Mouse (Mus musculus): ENCODE results near the gene Fbln2. TPM values are rescaled to one million over a fixed set of nuclear protein-coding genes. Genes with fewer than 3 reads are reported as not detected.

Gene Fbln2
- polyA plus RNA-seq, 1 experiment from 2014 or later: 32.1 TPM

DNA sequence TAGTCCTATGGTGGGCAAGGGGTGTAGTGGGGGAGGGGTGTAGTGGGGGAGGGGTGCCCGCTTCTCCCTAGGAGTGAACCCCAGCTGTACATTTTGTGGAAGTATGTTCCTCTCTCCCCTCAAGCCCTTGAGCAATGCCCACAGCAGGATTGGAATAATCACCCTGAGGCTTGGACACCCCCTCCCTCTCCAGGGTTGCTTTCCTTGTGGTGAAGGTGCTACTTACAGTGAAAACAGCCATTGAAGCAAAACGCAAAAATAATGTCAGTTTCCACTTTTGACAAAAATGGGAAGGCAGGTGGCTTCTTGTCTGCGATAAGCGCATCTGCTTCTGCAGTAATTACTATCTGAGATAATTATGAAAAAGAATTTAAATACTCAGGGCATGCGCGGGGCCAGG lies 75.4 kb downstream of the Fbln2 start:
- Histone ChIP-seq H3K4me1 (replicated peaks; ENCODE audit: control insufficient read depth, insufficient read depth) (no peaks in the 10 kb centered on the region), H3K9me3 (ENCODE audit: control insufficient read depth, low read length) (no peaks in the 10 kb centered on the region), H3K27ac (replicated peaks) (no peak overlapping the region), H3K27me3 (ENCODE audit: control insufficient read depth, insufficient read depth, low read length) (peaks cover 5% of the 10 kb centered on the region; the same call in 1 of the 2 replicates), H3K4me2 (replicated peaks; ENCODE audit: low read depth) (no peak overlapping the region), H3K4me3 (ENCODE audit: low read depth, low read length) (no peak overlapping the region), H3K36me3 (ENCODE audit: control insufficient read depth, insufficient read depth, low read length) (no peaks in the 10 kb centered on the region), H3K9ac (ENCODE audit: low read length) (no peak overlapping the region)
- DNase-seq (ENCODE audit: low spot score) (no peak), ATAC-seq (ENCODE audit: low FRiP score, low TSS enrichment) (no peak)
- 77% methylated on average over 6 of the region's 6 CpGs for WGBS
- no peak for TF ChIP-seq EP300 (optimal IDR thresholded peaks at IDR 0.05)
- TF ChIP-seq CTCF (IDR thresholded peaks at IDR 0.05; ENCODE audit: low read depth): no peak

DNA sequence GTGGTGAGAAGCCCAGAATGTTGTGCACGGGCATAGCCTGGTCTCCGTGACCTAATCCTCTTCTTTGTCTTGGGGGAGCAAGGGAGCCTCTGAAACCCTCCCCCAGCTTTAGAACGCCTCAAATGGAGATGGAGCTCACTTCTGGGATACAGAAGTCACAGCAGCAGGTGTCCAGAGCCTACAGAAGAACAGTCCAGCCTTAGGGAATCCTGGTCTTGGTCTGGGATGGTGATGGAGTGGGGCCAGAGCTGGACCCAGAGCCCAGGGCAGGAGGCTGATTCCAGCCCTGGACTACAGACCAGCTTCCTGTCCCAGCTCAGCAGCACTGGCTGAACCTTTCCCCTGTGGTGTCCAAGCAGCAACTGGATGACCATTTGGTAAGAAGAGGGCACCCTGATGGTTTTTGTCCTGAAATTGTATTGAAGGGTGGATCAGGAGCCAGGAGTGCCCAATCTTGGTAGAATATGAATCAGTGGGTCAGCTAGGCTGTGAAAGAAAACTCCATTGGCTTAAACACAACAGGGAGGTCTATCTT lies 76.1 kb downstream of the Fbln2 start:
- DNase-seq (ENCODE audit: low spot score) (no peak), ATAC-seq (ENCODE audit: low FRiP score, low TSS enrichment) (no peak)
- Histone ChIP-seq H3K4me1 (replicated peaks; ENCODE audit: control insufficient read depth, insufficient read depth) (no peaks in the 10 kb centered on the region), H3K4me3 (ENCODE audit: low read depth, low read length) (no peak overlapping the region), H3K27ac (replicated peaks) (no peak overlapping the region), H3K9ac (ENCODE audit: low read length) (no peak overlapping the region), H3K36me3 (ENCODE audit: control insufficient read depth, insufficient read depth, low read length) (no peaks in the 10 kb centered on the region), H3K4me2 (replicated peaks; ENCODE audit: low read depth) (no peak overlapping the region), H3K9me3 (ENCODE audit: control insufficient read depth, low read length) (no peaks in the 10 kb centered on the region), H3K27me3 (ENCODE audit: control insufficient read depth, insufficient read depth, low read length) (peaks cover 5% of the 10 kb centered on the region; the same call in 1 of the 2 replicates)
- 62% methylated on average over 3 of the region's 3 CpGs for WGBS
- TF ChIP-seq EP300 (optimal IDR thresholded peaks at IDR 0.05): no peak
- no peak for TF ChIP-seq CTCF (IDR thresholded peaks at IDR 0.05; ENCODE audit: low read depth)

DNA sequence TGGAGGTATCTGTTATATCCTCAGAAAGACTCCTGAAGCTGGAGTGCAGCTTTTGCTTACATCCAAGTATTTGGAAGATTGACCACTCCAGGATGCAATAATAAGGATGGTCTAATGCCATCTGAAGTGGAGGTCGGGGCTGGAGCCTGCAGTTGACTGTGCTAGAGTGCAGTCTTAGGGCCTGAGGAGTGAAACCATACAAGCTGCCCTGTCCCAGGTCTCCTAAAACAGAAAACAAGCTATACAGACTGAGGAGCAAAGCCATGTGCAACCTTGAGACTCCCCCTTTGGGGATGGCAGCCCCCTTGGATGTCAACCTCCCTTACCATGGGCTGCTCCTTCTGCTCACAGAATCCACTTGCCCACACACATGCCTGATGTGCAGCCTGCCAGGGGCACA lies 76.7 kb downstream of the Fbln2 start:
- WGBS: 37% methylated on average over 1 of the region's 1 CpGs
- no peaks in the 10 kb centered on the region for H3K36me3 ChIP-seq (ENCODE audit: control insufficient read depth, insufficient read depth, low read length)
- no peak overlapping the region for H3K4me3 ChIP-seq (ENCODE audit: low read depth, low read length)
- no peaks in the 10 kb centered on the region for H3K4me1 ChIP-seq (replicated peaks; ENCODE audit: control insufficient read depth, insufficient read depth)
- no peak for TF ChIP-seq CTCF (IDR thresholded peaks at IDR 0.05; ENCODE audit: low read depth)
- TF ChIP-seq EP300 (optimal IDR thresholded peaks at IDR 0.05): no peak
- DNase-seq (ENCODE audit: low spot score) (no peak), ATAC-seq (ENCODE audit: low FRiP score, low TSS enrichment) (no peak)
- H3K27me3 ChIP-seq (ENCODE audit: control insufficient read depth, insufficient read depth, low read length): peaks cover 5% of the 10 kb centered on the region; the same call in 1 of the 2 replicates
- no peaks in the 10 kb centered on the region for H3K9me3 ChIP-seq (ENCODE audit: control insufficient read depth, low read length)
- H3K9ac ChIP-seq (ENCODE audit: low read length): no peak overlapping the region
- H3K4me2 ChIP-seq (replicated peaks; ENCODE audit: low read depth): no peak overlapping the region
- no peak overlapping the region for H3K27ac ChIP-seq (replicated peaks)

DNA sequence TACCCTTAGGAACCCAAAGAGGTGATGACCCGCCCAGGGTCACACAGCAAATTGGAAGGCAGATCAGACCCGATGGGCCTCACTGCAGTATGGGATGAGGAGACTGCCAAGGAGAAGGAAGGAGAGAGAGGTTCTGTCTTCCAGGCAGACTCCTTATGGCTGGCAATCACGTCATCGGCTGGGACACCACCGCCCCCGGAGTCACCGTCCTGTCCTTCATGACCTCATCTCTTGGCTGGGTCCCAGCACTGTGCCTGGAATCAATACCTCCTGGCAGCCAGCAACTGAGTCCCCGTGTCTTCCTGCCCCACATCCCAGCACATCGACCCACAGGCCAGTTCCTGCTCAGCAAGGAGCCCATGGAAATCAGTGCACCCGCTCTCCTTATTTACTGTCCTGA lies 78.7 kb downstream of the Fbln2 start:
- no peak for DNase-seq (ENCODE audit: low spot score)
- 65% methylated on average over 10 of the region's 10 CpGs for WGBS
- no peak overlapping the region for H3K9ac ChIP-seq (ENCODE audit: low read length)
- H3K27ac ChIP-seq (replicated peaks): no peak overlapping the region
- no peaks in the 10 kb centered on the region for H3K36me3 ChIP-seq (ENCODE audit: control insufficient read depth, insufficient read depth, low read length)
- no peaks in the 10 kb centered on the region; the same call in 1 of the 2 replicates for H3K27me3 ChIP-seq (ENCODE audit: control insufficient read depth, insufficient read depth, low read length)
- no peaks in the 10 kb centered on the region for H3K9me3 ChIP-seq (ENCODE audit: control insufficient read depth, low read length)
- H3K4me1 ChIP-seq (replicated peaks; ENCODE audit: control insufficient read depth, insufficient read depth): no peaks in the 10 kb centered on the region
- TF ChIP-seq CTCF (IDR thresholded peaks at IDR 0.05; ENCODE audit: low read depth) (no peak), EP300 (optimal IDR thresholded peaks at IDR 0.05) (no peak)
- no peak overlapping the region for H3K4me2 ChIP-seq (replicated peaks; ENCODE audit: low read depth)
- no peak overlapping the region for H3K4me3 ChIP-seq (ENCODE audit: low read depth, low read length)
- ATAC-seq (ENCODE audit: low FRiP score, low TSS enrichment): no peak

DNA sequence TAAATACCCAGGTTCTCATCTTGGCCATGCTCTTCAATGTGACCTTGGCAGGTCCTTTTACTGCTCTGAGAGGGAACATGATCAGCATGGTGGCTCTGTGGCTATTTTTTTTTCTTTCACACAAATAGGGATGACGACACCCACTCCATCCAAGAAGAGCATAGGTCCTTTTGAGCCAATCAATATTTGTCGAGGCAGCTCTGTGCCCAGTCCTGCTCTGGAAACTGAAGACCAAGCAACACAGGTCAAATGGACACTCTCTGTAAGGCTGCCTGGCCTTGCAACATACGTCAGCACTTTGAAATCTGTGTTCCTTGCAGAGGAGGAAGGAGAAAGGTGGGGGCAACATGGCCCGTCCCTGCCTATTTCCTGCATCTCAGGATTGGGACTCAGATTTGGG lies 83.2 kb downstream of the Fbln2 start:
- Histone ChIP-seq H3K9ac (ENCODE audit: low read length) (no peak overlapping the region), H3K4me1 (replicated peaks; ENCODE audit: control insufficient read depth, insufficient read depth) (no peaks in the 10 kb centered on the region), H3K4me3 (ENCODE audit: low read depth, low read length) (no peak overlapping the region), H3K27ac (replicated peaks) (no peak overlapping the region), H3K27me3 (ENCODE audit: control insufficient read depth, insufficient read depth, low read length) (no peaks in the 10 kb centered on the region), H3K9me3 (ENCODE audit: control insufficient read depth, low read length) (no peaks in the 10 kb centered on the region), H3K4me2 (replicated peaks; ENCODE audit: low read depth) (no peak overlapping the region), H3K36me3 (ENCODE audit: control insufficient read depth, insufficient read depth, low read length) (no peaks in the 10 kb centered on the region)
- no peak for ATAC-seq (ENCODE audit: low FRiP score, low TSS enrichment)
- no peak for DNase-seq (ENCODE audit: low spot score)
- 55% methylated on average over 4 of the region's 4 CpGs for WGBS
- TF ChIP-seq CTCF (IDR thresholded peaks at IDR 0.05; ENCODE audit: low read depth) (no peak), EP300 (optimal IDR thresholded peaks at IDR 0.05) (no peak)

DNA sequence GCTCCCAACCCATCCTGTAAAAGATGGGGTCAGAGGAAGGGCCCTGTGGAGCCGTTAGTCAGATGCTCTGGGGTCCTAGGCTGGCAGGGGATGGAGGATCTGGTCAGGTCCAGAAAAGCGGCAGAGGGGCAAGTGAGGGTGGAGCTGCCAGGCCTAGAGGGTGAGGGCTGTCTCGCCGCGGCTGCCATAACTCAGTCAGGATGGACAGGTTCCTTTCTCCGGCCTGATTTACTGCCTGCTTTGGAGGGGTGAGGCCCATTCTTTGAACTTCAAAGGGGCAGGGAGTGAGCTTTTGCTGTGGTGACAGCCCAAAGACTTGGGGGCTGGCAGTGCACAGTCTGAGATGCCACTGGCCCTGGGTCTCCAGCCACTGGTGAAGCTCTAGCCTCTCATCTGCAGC lies 86.6 kb downstream of the Fbln2 start:
- H3K4me2 ChIP-seq (replicated peaks; ENCODE audit: low read depth): no peak overlapping the region
- no peak overlapping the region for H3K4me3 ChIP-seq (ENCODE audit: low read depth, low read length)
- H3K27me3 ChIP-seq (ENCODE audit: control insufficient read depth, insufficient read depth, low read length): no peaks in the 10 kb centered on the region
- 13% methylated on average over 6 of the region's 6 CpGs for WGBS
- H3K9ac ChIP-seq (ENCODE audit: low read length): no peak overlapping the region
- no peak for DNase-seq (ENCODE audit: low spot score)
- no peak overlapping the region for H3K27ac ChIP-seq (replicated peaks)
- H3K36me3 ChIP-seq (ENCODE audit: control insufficient read depth, insufficient read depth, low read length): no peaks in the 10 kb centered on the region
- H3K4me1 ChIP-seq (replicated peaks; ENCODE audit: control insufficient read depth, insufficient read depth): no peaks in the 10 kb centered on the region
- TF ChIP-seq CTCF (IDR thresholded peaks at IDR 0.05; ENCODE audit: low read depth) (no peak), EP300 (optimal IDR thresholded peaks at IDR 0.05) (no peak)
- ATAC-seq (ENCODE audit: low FRiP score, low TSS enrichment): no peak
- H3K9me3 ChIP-seq (ENCODE audit: control insufficient read depth, low read length): no peaks in the 10 kb centered on the region
